Mouse (Mus musculus) spleen, postnatal 4 days (tissue): ENCODE data around the gene Nav2.

ENCODE experiments used
- DNase-seq, 2 experiments: peaks; one replicate each; pipeline ENCODE4 v3.0.0; 2022; ENCODE audit warnings: low spot score in 2 of 2

The Nav2 gene

DNA sequence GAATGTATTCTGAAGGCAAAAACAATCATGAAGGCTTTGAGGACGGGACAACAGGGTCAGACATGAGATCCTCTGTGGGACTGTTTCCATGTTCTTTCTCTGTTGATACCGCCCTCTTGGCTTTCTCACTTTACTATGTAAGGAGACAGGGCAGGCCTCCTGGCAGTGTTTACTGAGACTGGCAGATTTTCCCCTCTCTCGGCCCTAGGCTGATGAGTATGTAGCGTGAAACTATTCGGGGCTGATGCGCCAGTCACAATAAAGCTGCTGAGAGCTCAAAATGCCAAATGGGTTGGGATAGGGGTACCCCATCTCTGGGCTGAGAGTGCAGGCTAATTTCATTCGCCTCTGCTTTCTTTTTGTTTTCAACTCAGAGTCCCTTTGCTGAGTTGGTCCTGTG, 373.9 kb downstream of the Nav2 start:
- DNase-seq: no peak

DNA sequence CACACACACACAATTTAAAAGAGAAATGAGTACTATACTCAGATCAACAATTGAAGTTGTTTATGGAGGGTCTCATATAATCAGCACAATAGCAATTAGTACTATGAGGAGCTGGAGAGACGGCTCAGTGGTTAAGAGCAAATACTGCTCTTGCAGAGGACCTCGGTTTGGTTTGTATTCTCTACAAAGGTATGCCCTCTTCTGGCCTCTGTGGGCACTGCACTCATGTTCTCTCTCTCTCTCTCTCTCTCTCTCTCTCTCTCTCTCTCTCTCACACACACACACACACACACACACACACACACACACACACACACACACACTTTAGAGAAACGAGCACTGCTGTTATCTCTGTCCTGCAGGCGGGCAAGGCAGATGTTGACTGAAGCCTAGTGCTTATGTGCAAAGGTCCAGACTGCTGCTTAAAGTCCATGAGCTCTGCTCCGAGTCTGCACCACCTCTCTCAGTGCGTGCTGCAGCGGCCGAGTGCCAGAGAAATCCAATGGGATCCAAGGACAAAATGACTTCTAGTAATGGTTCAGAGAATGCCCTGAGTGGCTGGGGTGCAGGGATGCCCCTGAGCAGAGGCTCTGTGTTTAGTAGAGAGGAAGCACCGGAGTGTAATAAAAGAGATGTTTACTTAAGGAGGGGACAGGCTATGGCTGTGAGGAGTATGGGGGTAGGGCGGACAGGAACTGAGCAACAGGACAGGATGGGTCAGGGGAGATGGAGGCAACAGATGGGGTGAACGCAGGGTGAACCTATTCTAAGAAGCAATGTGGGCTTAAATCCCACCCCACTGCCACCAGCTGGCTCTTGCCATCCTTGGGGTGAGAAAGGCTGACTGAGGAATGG, 375.2 kb downstream of the Nav2 start:
- DNase-seq: no peak

DNA sequence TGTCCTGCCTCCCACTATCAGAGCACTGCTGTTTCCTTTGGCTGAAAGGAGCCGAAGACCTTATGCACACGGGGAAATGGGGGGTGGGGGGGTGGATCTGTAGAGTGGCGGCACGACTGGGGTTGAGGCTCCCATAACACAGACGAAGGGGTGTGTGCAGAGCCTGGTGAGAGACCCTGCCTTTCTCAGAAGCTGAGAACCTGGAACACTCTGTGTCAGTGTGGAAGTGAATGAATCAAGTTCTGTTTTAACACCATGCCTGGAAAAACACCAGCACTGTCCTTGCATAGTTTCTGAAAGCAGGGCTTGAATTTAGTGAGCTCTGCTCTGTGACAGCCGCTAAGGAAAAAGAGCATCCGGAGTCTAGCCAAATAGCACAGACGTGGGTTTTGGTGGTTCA, 379.7 kb downstream of the Nav2 start:
- no peak for DNase-seq

DNA sequence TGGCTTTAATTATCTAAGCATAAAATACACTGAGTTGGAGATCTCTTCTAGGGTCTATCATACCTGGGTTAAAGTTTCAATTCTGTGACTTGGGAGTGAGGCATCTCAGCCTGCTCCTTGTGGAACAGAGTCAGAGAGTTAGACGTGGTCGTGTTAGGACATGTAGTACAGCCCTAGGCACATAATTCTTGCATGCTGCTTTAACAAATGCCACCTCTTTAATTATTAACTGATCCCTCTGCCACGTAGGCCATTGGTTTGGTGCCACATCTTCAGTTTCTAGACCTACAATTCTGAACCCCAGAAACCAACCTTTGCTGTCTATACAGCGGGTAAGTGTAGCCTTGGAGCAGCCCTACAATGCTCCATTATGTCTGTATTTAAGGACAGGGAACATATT, 381.8 kb downstream of the Nav2 start:
- DNase-seq: no peak

DNA sequence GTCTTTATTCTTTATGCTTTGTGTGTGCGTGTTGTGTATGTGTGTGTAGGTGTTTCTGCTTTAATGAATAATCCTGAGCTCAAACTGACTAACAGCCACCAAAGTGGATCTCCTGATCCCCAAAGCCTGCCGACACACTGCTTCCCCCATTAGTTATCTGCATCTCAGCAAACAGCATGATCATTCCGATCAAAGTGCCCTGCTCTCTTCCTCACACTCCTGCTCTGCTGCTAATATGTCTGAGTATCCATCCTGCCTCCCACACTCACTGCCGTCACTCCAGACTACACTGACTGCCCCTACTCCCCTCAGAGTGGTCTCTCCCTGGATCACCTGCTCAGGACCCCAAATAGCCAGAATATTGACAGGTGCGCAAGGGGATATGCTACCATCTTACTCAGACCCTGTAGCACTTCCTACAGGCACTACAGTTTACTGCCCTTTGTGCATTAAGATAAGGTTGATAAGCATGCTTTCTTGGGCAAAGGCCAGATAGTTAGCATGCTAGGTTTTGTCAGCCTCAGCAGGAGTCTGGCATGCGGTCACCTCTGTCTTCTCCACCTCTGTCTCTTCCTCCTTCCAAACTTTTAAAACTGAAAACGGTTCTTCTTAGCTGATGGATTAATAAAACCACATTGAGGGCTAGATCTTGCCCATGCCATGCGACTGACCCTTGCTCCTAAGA, 382.8 kb downstream of the Nav2 start:
- no peak for DNase-seq

DNA sequence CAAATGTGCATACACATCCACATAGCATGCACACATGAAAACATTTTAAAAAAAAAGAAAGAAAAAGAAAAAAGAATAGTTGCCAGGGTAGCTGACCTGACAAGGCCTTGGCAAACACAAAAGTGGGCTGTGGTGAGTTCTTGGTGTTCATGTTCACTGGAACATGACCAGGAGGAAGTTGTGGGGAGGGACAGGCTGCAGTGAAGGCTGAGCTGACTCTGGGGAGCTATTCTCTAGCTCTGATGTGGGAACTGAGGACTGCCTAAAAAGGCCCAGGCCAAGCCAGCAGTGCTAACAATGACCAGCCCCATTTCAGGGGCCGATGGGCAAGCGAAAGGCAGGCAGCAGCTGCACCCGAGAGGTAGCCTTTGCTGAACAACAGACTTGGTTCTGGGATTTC, 388.6 kb downstream of the Nav2 start:
- DNase-seq: no peak

DNA sequence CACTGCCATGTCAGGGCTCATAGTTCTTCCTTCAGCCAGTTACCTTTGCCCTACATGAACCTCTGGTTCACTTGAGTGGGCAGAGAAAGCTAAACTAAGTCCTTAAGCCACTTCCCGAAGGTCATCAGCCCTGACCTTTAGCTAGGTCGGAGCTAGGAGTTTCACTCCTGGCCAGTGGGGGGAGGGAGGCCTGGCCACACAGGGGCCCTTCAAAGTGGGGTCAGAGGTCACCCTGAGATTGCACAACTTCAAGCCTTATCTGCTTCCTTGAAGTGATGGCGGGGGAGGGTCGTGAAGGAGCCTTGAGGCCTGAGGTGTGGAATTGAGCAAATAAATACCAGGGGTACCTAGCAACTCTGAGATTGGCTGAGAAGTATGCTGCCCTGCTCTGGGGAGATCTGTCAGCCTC, 389.9 kb downstream of the Nav2 start:
- DNase-seq: no peak

DNA sequence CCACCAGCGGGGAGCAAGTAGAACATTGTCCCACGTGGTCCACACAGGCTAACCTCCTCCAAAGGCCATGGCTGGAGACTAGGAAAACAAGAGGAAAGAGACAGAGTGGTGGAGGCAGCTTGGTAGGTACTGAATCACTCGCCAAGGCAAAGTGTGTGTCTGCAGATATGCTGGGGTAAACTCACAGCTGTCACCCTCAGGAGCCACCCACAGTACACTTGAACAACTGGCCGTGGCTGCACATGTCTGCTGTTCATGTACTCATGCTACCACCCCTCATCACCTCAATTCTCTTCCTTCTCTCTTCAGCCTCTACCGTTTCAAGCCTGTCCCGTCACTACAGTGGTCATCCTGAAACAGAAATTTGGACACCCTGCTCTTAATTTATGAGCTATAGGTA, 393.0 kb downstream of the Nav2 start:
- no peak for DNase-seq

DNA sequence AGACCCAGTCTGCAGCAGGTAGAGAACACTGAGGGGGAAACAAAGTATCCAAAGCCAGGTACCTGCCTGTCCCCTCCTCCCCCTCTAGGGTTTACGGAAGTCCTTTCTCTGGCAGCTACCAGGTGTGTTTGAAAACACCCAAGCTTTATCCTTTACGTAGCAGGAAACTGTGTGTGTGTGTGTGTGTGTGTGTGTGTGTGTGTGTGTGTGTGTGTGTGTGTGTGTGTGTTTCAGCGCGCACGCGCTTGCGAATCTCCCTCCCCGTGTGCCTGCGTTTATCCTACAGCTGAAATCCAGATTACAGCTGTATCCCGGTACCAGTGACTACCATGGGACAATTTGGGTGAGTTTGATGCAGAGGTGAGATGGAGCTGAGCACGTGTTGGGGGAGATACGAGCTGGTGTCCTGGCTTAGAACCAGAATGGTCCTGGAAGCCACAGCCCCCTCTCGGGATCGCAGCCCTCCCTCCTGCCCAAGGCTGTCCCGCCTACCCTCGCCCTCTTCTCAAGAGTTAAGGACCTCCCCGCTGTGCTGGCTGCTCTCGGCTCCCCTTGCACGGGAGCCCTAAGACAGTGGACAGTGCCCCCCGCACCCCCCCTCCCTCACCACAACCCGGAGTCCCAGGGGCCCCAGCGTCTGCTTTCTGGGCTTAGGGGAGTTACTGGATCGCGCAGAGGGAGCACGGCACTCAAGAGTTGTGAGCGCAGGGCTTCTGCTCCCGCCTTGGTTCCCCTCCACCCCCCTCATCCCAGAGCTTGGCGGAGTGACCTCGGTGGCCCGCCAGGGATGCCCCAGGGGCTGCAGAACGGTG, 395.3 kb downstream of the Nav2 start:
- DNase-seq: no peak

DNA sequence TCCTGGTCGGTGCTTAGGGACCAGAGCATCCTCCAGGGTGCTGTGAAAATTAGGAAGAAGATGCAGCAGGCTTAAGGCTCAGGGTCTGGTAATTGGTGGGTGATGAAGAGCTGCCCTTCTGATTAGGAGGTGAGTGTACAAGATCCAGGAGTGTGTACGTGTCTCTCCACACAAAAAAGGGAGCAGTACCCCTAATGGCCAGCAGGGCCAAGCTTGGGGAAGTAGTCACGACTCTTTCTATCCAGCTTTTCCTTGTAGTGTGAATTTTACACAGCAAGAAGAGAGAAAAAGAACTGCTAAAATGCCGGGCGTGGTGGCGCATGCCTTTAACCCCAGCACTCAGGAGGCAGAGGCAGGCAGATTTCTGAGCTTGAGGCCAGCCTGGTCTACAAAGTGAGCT, 399.2 kb downstream of the Nav2 start:
- no peak for DNase-seq

DNA sequence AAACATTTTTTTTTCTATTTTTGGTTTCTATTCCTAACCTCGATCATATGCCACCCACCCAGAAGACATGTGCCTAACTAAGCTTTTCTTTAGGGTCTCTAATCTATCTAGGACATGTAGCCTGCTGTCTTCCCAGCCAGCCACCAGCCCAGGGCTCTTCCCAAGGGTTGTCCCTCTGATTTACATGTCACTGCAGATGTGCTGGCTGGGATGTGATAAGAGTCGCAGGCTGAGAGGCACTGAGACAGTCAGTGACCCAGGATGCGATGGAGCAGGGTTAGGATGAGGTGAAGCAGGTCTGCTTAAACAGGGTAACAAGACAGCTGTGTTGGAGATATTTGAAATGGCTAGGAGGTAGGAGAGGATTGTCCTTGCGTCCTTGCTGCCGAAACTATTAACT, 401.2 kb downstream of the Nav2 start:
- DNase-seq: no peak

DNA sequence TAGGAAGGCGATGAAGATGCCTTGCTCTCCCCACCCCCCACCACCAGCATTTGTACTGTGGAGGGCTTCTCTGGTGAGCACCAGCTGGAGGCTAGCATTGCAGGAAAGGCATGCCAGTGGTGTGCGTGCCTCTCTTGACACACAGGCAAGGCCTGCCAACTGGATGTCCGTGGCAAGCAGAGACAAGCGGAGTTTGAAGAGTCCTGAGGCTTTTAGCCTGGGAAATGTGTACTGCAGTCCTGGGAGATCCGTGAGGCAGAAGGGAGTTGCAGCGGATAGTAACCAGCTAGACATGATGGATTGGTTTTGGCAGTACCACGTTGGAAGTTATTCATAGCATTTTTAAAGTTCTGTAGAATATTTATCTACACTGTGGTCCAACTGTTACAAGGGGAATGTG, 405.4 kb downstream of the Nav2 start:
- DNase-seq: no peak

DNA sequence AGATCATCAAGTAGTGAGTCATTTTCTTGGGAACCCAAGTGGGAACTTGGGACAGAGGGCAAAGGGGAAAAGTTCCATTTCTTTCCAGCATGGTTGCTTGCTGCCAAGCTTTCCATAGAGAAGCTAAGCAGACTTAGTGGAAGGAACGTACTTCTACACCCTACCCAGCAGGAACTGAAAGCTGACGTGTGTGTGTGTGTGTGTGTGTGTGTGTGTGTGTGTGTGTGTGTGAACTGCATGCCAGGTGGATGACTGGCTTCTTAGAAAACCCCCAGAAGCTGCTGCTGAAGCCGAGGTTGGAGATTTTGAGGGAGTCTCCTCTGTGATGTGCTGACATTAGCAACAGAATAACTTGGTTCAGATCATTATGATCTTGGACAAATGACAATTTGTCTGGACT, 406.5 kb downstream of the Nav2 start:
- DNase-seq: no peak

DNA sequence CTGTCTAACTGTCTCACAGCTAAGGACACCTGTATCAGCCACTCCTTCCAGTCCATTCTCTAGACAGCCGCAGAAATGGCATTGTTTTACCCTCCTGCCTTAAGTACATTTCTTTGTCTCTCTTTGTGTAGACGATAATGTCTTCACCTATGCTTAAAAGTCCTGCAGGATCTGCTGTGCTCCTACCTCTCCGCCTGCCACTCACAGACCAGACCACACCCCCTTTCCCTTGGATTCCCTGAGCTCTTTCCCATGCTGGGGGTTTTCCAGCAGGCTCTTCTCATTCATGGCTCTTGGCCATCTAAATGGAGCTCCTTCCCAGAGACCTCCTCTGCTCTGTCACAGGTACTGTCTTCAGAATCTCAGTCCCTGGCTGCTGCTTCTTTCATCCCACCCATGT, 408.1 kb downstream of the Nav2 start:
- DNase-seq: no peak

DNA sequence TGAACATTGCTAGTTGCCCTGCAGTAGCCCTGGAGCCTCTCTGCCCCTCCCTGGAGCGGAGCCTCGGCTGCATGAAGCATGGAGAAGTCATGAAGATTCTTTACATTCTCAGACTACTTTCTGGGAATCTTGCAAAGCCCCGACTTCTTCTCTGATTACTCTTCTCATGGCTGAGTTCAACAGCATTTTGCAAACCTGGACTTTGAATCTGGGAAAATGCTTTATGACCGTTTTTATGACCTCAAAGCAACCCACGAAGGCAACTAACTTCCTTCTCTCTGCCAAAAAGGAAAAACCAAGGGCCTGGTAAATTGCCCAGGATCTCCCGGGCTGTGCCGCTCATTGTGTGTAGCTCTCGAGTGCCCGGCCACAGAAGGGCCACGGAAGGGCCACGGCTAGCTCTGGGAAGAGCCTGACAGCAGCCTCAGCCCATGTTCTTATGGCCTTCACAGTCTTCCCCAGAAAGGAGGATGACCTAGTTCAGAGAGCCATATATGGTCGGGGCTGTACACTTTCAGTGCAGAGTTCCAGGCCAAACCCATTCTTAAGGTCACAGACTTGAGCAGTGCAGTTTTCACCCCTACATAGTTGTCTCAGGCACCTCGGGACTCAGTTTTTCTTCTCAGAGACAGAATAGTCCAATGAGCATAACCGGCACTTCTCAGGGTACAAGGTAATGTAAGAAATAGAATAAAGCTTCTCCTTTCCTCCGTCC, 409.8 kb downstream of the Nav2 start:
- no peak for DNase-seq

DNA sequence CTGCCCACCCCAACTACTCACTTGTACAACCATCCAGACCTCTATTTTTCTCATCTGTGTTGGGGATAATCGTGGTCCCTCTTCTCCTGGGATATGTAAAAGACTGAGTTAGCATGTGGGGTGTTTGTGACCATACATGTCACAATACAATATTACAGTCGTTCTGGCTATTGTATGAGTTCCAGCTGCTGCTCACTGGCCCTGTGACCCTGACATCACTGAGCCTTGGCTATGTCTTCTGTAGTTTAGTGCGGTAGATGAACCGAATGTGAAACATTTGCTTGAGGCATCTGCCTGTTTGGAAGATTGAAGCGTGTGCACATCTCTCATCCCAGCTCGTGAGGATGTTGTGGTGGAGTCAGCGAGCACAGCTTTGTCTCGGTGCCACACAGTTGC, 410.4 kb downstream of the Nav2 start:
- DNase-seq: no peak

DNA sequence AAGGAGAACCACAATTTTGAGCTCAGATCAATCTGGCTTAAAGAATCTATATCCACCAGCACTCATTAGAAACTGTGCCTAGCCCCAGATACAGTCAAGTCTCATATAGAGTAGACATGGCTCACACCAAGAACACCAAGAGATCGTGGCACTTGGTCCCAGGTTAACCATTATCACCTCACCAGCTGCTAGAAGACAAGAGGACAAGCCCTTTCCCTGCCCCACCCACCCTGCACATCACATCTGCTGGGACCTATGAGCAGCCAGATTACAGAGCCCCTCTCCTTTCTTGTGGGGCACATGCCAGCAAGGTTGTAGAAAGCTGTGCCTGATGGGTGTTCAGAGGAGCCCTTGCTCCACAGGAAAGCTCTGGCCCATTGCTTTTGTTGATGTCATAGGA, 411.5 kb downstream of the Nav2 start:
- DNase-seq: no peak

DNA sequence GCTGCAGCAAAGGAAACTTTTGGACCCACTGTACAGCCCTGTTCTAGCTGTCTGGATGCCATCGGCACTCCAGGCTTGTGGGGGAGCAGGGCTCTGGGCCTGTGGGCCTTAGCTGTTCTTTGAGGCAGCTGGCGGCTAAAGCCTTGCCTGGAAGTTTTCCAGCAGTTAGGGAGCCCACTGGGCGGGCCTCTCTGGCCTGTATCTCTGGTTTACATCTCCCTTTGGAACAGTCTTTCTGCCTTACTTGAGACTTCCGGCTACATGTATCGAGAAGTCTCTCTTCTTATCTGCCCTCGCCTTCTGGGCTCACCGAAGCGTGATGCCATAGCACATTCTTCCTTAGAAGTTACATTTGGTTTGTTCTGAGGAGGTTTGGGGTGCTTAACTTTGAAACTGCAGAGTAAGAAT, 412.6 kb downstream of the Nav2 start:
- DNase-seq: peak; percentile 59 to 68

DNA sequence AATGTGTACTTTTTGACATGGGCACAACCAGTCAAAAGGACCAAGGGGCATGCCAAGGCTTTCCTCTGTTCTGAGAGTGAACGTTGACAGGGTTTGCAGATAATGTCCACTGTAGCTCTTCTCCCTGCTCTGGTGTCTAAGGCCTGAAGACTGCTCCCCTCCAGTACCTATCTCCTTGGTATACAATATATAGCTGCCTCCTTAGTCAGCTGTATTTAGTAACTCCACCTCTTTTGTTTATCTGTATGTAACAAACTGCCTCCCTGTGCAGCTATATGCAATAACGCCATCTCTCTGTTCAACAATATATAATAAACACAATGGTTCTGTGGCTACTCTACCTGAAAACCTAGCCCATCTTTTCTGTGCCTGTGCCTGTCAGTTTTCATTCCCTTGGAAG, 413.7 kb downstream of the Nav2 start:
- DNase-seq: no peak

DNA sequence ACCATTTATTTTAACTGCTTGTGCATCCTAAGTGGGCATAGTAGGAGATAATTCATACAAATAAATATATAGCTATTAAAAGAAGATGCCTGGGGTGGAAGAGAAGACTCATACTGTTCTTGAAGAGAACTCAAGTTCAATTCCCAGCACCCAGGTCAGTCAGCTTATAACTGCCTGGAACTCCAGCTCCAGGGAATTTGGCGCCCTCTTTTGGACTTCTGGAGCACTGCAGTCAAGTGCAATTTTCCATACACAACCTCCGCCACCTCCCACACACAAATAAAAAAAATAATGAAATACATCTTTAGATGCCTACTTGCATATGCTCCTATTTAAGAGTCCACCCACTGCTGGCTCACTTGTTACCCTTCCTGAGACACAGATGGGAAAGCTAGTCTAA, 416.1 kb downstream of the Nav2 start:
- no peak for DNase-seq

DNA sequence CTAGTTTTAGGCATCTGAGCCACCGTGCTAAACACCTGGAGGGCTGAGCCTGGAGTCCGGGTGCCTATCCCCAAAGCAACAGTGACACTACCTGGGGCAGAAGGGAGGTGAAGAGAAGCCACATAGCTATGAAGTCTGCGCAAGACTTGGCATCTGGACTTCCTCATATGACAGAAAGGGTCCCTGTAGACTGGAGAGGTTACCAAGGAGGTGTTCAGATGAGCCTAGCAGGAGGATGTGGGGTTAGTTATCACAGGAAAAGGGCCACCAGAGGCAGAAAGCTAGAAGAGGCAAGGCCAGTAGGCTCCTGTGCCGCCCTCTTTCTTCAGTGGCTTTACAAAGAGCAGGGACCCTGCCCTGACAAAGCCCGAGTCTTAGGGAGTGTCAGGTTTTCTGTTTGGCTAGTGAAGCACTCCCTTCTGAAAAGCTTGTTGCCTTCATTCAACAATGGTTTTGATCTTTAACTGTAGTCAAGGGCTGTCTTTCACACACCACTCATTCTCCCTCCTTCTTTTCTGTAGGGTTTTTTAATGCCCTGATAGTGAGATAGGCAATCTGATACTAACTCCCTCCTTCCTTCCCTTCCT, 417.7 kb downstream of the Nav2 start:
- no peak for DNase-seq
